Mouse (Mus musculus): ENCODE measurements around the gene Tead3. TPM values are rescaled to one million over a fixed set of nuclear protein-coding genes. Genes with fewer than 3 reads are reported as not detected.

Tead3 gene
- polyA plus RNA-seq, 1 experiment from 2014 or later: 7.2 TPM

- Histone ChIP-seq H3K4me3 (ENCODE audit: control insufficient read depth in 1 of 2, insufficient read depth in 1 of 2, low read depth in 1 of 2, low read length in 2 of 2) (no peak overlapping the region), H3K9ac (ENCODE audit: low read length) (peak overlapping the region; percentile 30; the same call in 1 of the 2 replicates), H3K4me2 (ENCODE audit: low read length) (0 out of 2 replicates have a peak overlapping the region, but pooled peaks have one; percentile 23), H3K4me1 (ENCODE audit: control insufficient read depth in 2 of 2, insufficient read depth in 2 of 2, low read length in 2 of 2) (peaks cover 8 to 17% of the 10 kb centered on the region in 2 experiments; a peak in 3 of 4 replicates), H3K27me3 (ENCODE audit: control insufficient read depth, insufficient read depth, low read length) (peaks cover 20% of the 10 kb centered on the region), H3K36me3 (ENCODE audit: control insufficient read depth, insufficient read depth, low read length) (no peaks in the 10 kb centered on the region), H3K9me3 (ENCODE audit: control insufficient read depth, low read length) (no peaks in the 10 kb centered on the region), H3K27ac (replicated peaks in 1 of 2; ENCODE audit: control insufficient read depth in 1 of 2, insufficient read depth in 1 of 2, low read depth in 2 of 2, low read length in 2 of 2) (no peak overlapping the region)
- whole genome bisulfite sequencing: 3% methylated on average over 13 of the region's 13 CpGs
- no peak for ATAC-seq (ENCODE audit: insufficient number of reproducible peaks, insufficient read depth, low FRiP score, low read depth)
Observed at GRCm38 (mm10) chr17:28368449-28368848, 17.8 kb upstream of the Tead3 start.

GRCm38 (mm10) chr17:28365122-28365521 is 14.5 kb upstream of the Tead3 start, which contains the start of gene Tulp1:
Tulp1 (minus strand) TSS chr17:28365222.
- no peaks in the 10 kb centered on the region for H3K36me3 ChIP-seq (ENCODE audit: control insufficient read depth, insufficient read depth, low read length)
- peaks cover 14 to 25% of the 10 kb centered on the region in 2 experiments; a peak in 3 of 4 replicates for H3K4me1 ChIP-seq (ENCODE audit: control insufficient read depth in 2 of 2, insufficient read depth in 2 of 2, low read length in 2 of 2)
- ATAC-seq (ENCODE audit: insufficient number of reproducible peaks, insufficient read depth, low FRiP score, low read depth): no peak
- H3K9me3 ChIP-seq (ENCODE audit: control insufficient read depth, low read length): no peaks in the 10 kb centered on the region
- H3K4me2 ChIP-seq (ENCODE audit: low read length): peak within 1 kb of the TSS; percentile 63
- H3K9ac ChIP-seq (ENCODE audit: low read length): peak within 1 kb of the TSS; percentile 53; the same call in 1 of the 2 replicates
- H3K4me3 ChIP-seq (ENCODE audit: control insufficient read depth in 1 of 2, insufficient read depth in 1 of 2, low read depth in 1 of 2, low read length in 2 of 2): peak within 1 kb of the TSS; percentile 19 to 32
- H3K27ac ChIP-seq (replicated peaks in 1 of 2; ENCODE audit: control insufficient read depth in 1 of 2, insufficient read depth in 1 of 2, low read depth in 2 of 2, low read length in 2 of 2): no peak within 1 kb of the TSS
- peaks cover 41% of the 10 kb centered on the region for H3K27me3 ChIP-seq (ENCODE audit: control insufficient read depth, insufficient read depth, low read length)
- 21% methylated on average over 8 of the region's 8 CpGs for WGBS

DNA sequence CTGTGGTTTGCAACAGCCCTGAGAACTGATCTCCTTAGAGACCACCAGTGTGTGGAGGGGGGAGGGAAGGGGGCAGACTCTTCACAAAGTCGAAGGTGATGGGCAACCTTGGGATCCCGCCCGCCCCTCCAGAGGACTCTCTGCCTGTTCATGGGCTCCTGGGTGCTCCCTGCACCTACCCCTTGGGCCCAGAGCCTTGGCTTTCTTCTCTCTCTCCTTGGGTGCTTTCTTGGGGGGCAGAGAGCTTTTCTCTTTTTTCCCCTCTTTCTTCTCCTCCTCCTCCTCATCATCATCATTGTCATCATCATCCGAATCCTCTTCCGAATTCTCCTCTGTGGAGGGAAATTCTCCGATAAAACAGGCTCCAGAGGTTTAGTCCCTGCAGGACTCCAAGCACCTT is 12.9 kb upstream of the Tead3 start:
- Histone ChIP-seq H3K9ac (ENCODE audit: low read length) (peak overlapping the region; percentile 58), H3K4me1 (ENCODE audit: control insufficient read depth in 2 of 2, insufficient read depth in 2 of 2, low read length in 2 of 2) (peaks cover 14 to 25% of the 10 kb centered on the region in 2 experiments; a peak in 3 of 4 replicates), H3K27me3 (ENCODE audit: control insufficient read depth, insufficient read depth, low read length) (peaks cover 56% of the 10 kb centered on the region), H3K27ac (replicated peaks in 1 of 2; ENCODE audit: control insufficient read depth in 1 of 2, insufficient read depth in 1 of 2, low read depth in 2 of 2, low read length in 2 of 2) (no peak overlapping the region), H3K4me3 (ENCODE audit: control insufficient read depth in 1 of 2, insufficient read depth in 1 of 2, low read depth in 1 of 2, low read length in 2 of 2) (no peak overlapping the region; a peak in 2 of 4 replicates), H3K36me3 (ENCODE audit: control insufficient read depth, insufficient read depth, low read length) (no peaks in the 10 kb centered on the region), H3K9me3 (ENCODE audit: control insufficient read depth, low read length) (0 out of 2 replicates have a peak, but pooled peaks cover 3% of the 10 kb centered on the region), H3K4me2 (ENCODE audit: low read length) (peak overlapping the region; percentile 63)
- WGBS: 27% methylated on average over 6 of the region's 6 CpGs
- ATAC-seq (ENCODE audit: insufficient number of reproducible peaks, insufficient read depth, low FRiP score, low read depth): no peak

DNA sequence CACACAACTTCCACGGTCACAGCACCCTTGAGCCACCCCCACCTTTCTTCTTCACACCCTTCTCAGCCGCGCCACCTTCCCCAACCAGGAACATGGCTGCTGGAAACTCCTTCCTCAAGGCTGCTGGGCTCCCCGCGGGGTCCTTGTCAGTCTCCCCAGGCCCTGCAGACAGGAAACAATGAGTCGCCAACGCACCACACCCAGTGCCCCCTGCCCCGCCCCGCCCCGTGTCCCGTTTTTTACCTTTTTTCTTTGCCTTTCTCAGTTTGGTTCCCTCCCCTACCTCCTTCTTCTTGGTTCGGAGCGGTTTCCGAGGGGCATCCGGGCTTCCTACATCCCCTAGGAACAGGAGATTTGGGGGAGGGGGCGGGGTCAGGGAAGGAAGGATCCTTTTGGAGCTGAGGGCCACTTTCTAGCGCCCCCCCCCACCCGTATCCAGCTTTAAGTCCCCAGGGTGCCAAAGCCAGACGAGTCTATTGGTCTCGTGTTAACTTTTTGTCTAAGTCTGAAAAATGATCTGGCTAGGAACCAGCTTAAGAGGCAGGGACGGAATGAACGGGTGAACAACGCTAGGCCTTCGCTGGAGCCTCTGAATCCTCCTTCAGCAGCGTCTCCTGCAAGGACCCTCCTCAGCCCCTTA is 12.2 kb upstream of the Tead3 start:
- Histone ChIP-seq H3K27ac (replicated peaks in 1 of 2; ENCODE audit: control insufficient read depth in 1 of 2, insufficient read depth in 1 of 2, low read depth in 2 of 2, low read length in 2 of 2) (no peak overlapping the region), H3K27me3 (ENCODE audit: control insufficient read depth, insufficient read depth, low read length) (peaks cover 63% of the 10 kb centered on the region), H3K36me3 (ENCODE audit: control insufficient read depth, insufficient read depth, low read length) (no peaks in the 10 kb centered on the region), H3K9ac (ENCODE audit: low read length) (peak overlapping the region; percentile 58), H3K9me3 (ENCODE audit: control insufficient read depth, low read length) (0 out of 2 replicates have a peak, but pooled peaks cover 3% of the 10 kb centered on the region), H3K4me2 (ENCODE audit: low read length) (peak overlapping the region; percentile 63), H3K4me1 (ENCODE audit: control insufficient read depth in 2 of 2, insufficient read depth in 2 of 2, low read length in 2 of 2) (peaks cover 14 to 25% of the 10 kb centered on the region in 2 experiments; a peak in 3 of 4 replicates), H3K4me3 (ENCODE audit: control insufficient read depth in 1 of 2, insufficient read depth in 1 of 2, low read depth in 1 of 2, low read length in 2 of 2) (peak overlapping the region; percentile 30 to 34)
- ATAC-seq (ENCODE audit: insufficient number of reproducible peaks, insufficient read depth, low FRiP score, low read depth): no peak
- WGBS: 4% methylated on average over 25 of the region's 25 CpGs

DNA sequence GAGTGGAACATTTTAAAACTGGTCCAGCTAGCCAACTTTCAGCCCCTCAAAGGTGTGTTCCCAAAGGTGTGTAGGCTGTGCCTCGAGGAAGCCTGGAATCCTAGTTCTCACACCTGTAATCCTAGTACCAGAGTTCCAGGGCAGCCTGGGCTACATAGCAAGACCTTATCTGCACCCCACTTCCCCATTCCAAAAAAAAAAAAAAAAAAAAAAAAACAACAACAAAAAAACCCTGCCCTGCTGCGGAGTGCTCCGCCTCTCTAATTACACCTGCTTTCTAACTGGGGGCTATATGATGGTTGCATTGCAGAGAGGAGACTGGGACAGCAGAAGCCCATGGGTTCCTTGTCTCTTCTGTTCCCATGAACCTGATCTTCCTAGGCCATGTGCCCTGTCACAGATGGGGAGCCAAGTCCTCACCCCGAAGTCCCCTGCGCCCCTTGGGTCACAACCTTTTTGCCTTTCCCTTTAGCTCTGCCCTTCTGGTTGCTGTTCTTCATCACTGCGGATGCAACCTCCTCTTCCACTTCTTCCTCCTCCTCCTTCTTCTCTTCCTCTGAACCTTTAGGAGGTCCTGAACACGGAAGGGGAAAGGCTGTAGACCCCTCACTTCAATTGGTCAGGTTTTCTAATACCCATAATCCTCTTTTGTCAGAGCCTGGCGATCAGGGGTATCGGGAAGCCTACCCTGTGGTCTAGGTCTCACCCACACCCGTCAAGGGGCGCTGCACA is 11.5 kb upstream of the Tead3 start:
- 42% methylated on average over 11 of the region's 11 CpGs for WGBS
- Histone ChIP-seq H3K4me1 (ENCODE audit: control insufficient read depth in 2 of 2, insufficient read depth in 2 of 2, low read length in 2 of 2) (peaks cover 14 to 25% of the 10 kb centered on the region in 2 experiments; a peak in 3 of 4 replicates), H3K9ac (ENCODE audit: low read length) (peak overlapping the region; percentile 58), H3K36me3 (ENCODE audit: control insufficient read depth, insufficient read depth, low read length) (no peaks in the 10 kb centered on the region), H3K27me3 (ENCODE audit: control insufficient read depth, insufficient read depth, low read length) (peaks cover 65% of the 10 kb centered on the region), H3K4me3 (ENCODE audit: control insufficient read depth in 1 of 2, insufficient read depth in 1 of 2, low read depth in 1 of 2, low read length in 2 of 2) (peak overlapping the region; percentile 30 to 34), H3K27ac (replicated peaks in 1 of 2; ENCODE audit: control insufficient read depth in 1 of 2, insufficient read depth in 1 of 2, low read depth in 2 of 2, low read length in 2 of 2) (no peak overlapping the region), H3K9me3 (ENCODE audit: control insufficient read depth, low read length) (0 out of 2 replicates have a peak, but pooled peaks cover 3% of the 10 kb centered on the region), H3K4me2 (ENCODE audit: low read length) (peak overlapping the region; percentile 63)
- no peak for ATAC-seq (ENCODE audit: insufficient number of reproducible peaks, insufficient read depth, low FRiP score, low read depth)

GRCm38 (mm10) chr17:28360531-28361277 is 10.1 kb upstream of the Tead3 start:
- Histone ChIP-seq H3K9ac (ENCODE audit: low read length) (no peak overlapping the region), H3K27me3 (ENCODE audit: control insufficient read depth, insufficient read depth, low read length) (peaks cover 65% of the 10 kb centered on the region), H3K4me1 (ENCODE audit: control insufficient read depth in 2 of 2, insufficient read depth in 2 of 2, low read length in 2 of 2) (peaks cover 19 to 29% of the 10 kb centered on the region in 2 experiments; a peak in 3 of 4 replicates), H3K4me3 (ENCODE audit: control insufficient read depth in 1 of 2, insufficient read depth in 1 of 2, low read depth in 1 of 2, low read length in 2 of 2) (no peak overlapping the region), H3K36me3 (ENCODE audit: control insufficient read depth, insufficient read depth, low read length) (no peaks in the 10 kb centered on the region), H3K27ac (replicated peaks in 1 of 2; ENCODE audit: control insufficient read depth in 1 of 2, insufficient read depth in 1 of 2, low read depth in 2 of 2, low read length in 2 of 2) (no peak overlapping the region), H3K9me3 (ENCODE audit: control insufficient read depth, low read length) (0 out of 2 replicates have a peak, but pooled peaks cover 3% of the 10 kb centered on the region), H3K4me2 (ENCODE audit: low read length) (no peak overlapping the region)
- 74% methylated on average over 9 of the region's 9 CpGs for WGBS
- ATAC-seq (ENCODE audit: insufficient number of reproducible peaks, insufficient read depth, low FRiP score, low read depth): no peak

Data from heart, embryonic 14.5 days (tissue).